Comparison of ENCODE assay signal across 8 mouse cellular contexts in genomic region chr7:35215225-35215624, GRCm38 (mm10). TPM values are rescaled to one million over a fixed set of nuclear protein-coding genes. Genes with fewer than 3 reads are reported as not detected.
DNase-seq lines count a peak whose midpoint lies in the region; ATAC-seq and TF ChIP-seq lines count a peak whose summit lies in the region.

TSS of gene Lrp3 (minus strand) at chr7:35215498.

- peak; percentile 93 for DNase-seq in kidney, postnatal 10 days
- DNase-seq in urinary bladder, postnatal 36 days (ENCODE audit: low spot score in 2 of 2): peak; percentile 44 to 76

- peak within 1 kb of the TSS; percentile 92 for H3K4me2 ChIP-seq in heart, embryonic 13.5 days
- peak within 1 kb of the TSS; percentile 58 for H3K4me2 ChIP-seq in liver, embryonic 12.5 days
- peak within 1 kb of the TSS; percentile 78 for H3K4me2 ChIP-seq in neural tube, embryonic 13.5 days

- H3K4me1 ChIP-seq in erythroblast, embryonic 14.5 days (ENCODE audit: control insufficient read depth): no peaks in the 10 kb centered on the region
- H3K4me1 ChIP-seq in embryonic fibroblast, embryonic 13.5 days (ENCODE audit: control insufficient read depth, insufficient read depth, low read length): no peaks in the 10 kb centered on the region
- peaks cover 15% of the 10 kb centered on the region for H3K4me1 ChIP-seq in heart, embryonic 13.5 days
- H3K4me1 ChIP-seq in liver, embryonic 12.5 days: 0 out of 2 replicates have a peak, but pooled peaks cover 4% of the 10 kb centered on the region
- H3K4me1 ChIP-seq in neural tube, embryonic 13.5 days (replicated peaks): peaks cover 30% of the 10 kb centered on the region

- H3K27me3 ChIP-seq in erythroblast, embryonic 14.5 days (ENCODE audit: control insufficient read depth): peaks cover 34% of the 10 kb centered on the region
- peaks cover 50% of the 10 kb centered on the region for H3K27me3 ChIP-seq in heart, embryonic 13.5 days (replicated peaks)
- peaks cover 75% of the 10 kb centered on the region for H3K27me3 ChIP-seq in liver, embryonic 12.5 days (replicated peaks)
- no peaks in the 10 kb centered on the region for H3K27me3 ChIP-seq in neural tube, embryonic 13.5 days

- H3K9ac ChIP-seq in heart, embryonic 13.5 days: peak within 1 kb of the TSS; percentile 84
- peak within 1 kb of the TSS; percentile 46; the same call in 1 of the 2 replicates for H3K9ac ChIP-seq in liver, embryonic 12.5 days
- peak within 1 kb of the TSS; percentile 98 for H3K9ac ChIP-seq in neural tube, embryonic 13.5 days

- peak within 1 kb of the TSS; percentile 31 for H3K4me3 ChIP-seq in erythroblast, embryonic 14.5 days (replicated peaks)
- H3K4me3 ChIP-seq in embryonic fibroblast, embryonic 13.5 days (ENCODE audit: insufficient read depth, low read length): peak within 1 kb of the TSS; percentile 27
- H3K4me3 ChIP-seq in heart, embryonic 13.5 days: peak within 1 kb of the TSS; percentile 68
- peak within 1 kb of the TSS; percentile 54 for H3K4me3 ChIP-seq in liver, embryonic 12.5 days
- H3K4me3 ChIP-seq in neural tube, embryonic 13.5 days: peak within 1 kb of the TSS; percentile 89

- no peaks in the 10 kb centered on the region for H3K9me3 ChIP-seq in erythroblast, embryonic 14.5 days (ENCODE audit: control insufficient read depth, low read length)
- no peaks in the 10 kb centered on the region for H3K9me3 ChIP-seq in heart, embryonic 13.5 days
- no peaks in the 10 kb centered on the region for H3K9me3 ChIP-seq in liver, embryonic 12.5 days (replicated peaks)
- no peaks in the 10 kb centered on the region for H3K9me3 ChIP-seq in neural tube, embryonic 13.5 days

- no peak; the same call in 1 of the 2 replicates for TF ChIP-seq POLR2A in embryonic fibroblast, embryonic 13.5 days (IDR thresholded peaks at IDR 0.05; ENCODE audit: low read depth, low read length)

- H3K36me3 ChIP-seq in erythroblast, embryonic 14.5 days (ENCODE audit: control insufficient read depth): no peaks in the 10 kb centered on the region
- H3K36me3 ChIP-seq in heart, embryonic 13.5 days: no peaks in the 10 kb centered on the region
- no peaks in the 10 kb centered on the region for H3K36me3 ChIP-seq in liver, embryonic 12.5 days
- H3K36me3 ChIP-seq in neural tube, embryonic 13.5 days: peaks cover 31% of the 10 kb centered on the region

- no peak for TF ChIP-seq CTCF in embryonic fibroblast, embryonic 13.5 days (IDR thresholded peaks at IDR 0.05; ENCODE audit: borderline replicate concordance, insufficient read depth, low read length)

- H3K27ac ChIP-seq in embryonic fibroblast, embryonic 13.5 days (ENCODE audit: insufficient read depth, low read length): no peak within 1 kb of the TSS
- no peak within 1 kb of the TSS for H3K27ac ChIP-seq in heart, embryonic 13.5 days (replicated peaks)
- H3K27ac ChIP-seq in liver, embryonic 12.5 days: no peak within 1 kb of the TSS
- H3K27ac ChIP-seq in neural tube, embryonic 13.5 days (replicated peaks): peak within 1 kb of the TSS; percentile 93

- WGBS in heart, embryonic 13.5 days: under 1% methylated on average over 53 of the region's 53 CpGs
- 3% methylated on average over 48 of the region's 53 CpGs for WGBS in liver, embryonic 12.5 days (ENCODE audit: insufficient replicate concordance)
- WGBS in neural tube, embryonic 13.5 days: under 1% methylated on average over 51 of the region's 53 CpGs

- ATAC-seq in erythroblast, adult 5-6 weeks (replicated peaks; ENCODE audit: low FRiP score, poor library complexity, severe bottlenecking): no peak
- peak; percentile 73 for ATAC-seq in heart, embryonic 13.5 days (ENCODE audit: extremely low read depth, insufficient number of reproducible peaks, low FRiP score, low TSS enrichment)
- ATAC-seq in liver, embryonic 12.5 days: peak; percentile 74
- peak; percentile 91 for ATAC-seq in neural tube, embryonic 13.5 days (ENCODE audit: low read depth)

RNA-seq across cellular contexts. Expression of gene Lrp3, which starts in this region (rescaled TPM):
- 0.04 TPM in 1 of 2 replicates, not detected in the other for polyA plus RNA-seq in erythroblast, embryonic 14.5 days (2012)
- not detected in 2 replicates for total RNA-seq in erythroblast, adult 5-6 weeks (2015; ENCODE audit: low replicate concordance)
- total RNA-seq in erythroblast, adult 5-6 weeks (2017; ENCODE audit: low replicate concordance): not detected in 2 replicates
- polyA plus RNA-seq in embryonic fibroblast, embryonic 13.5 days (2011; ENCODE audit: insufficient read length, low read depth, missing spikeins): 3.8 and 6.4 TPM in 2 replicates
- polyA plus RNA-seq in heart, embryonic 13.5 days (2015; fragmentation: Nextera tagmentation; extraction: Ambion mirVana): 1.6 and 1.7 TPM in 2 replicates
- 0.81 and 1.3 TPM in 2 replicates for polyA plus RNA-seq in liver, embryonic 12.5 days (2016; fragmentation: Nextera tagmentation; extraction: Ambion mirVana)
- polyA plus RNA-seq in neural tube, embryonic 13.5 days (2015; fragmentation: Nextera tagmentation; extraction: Ambion mirVana): 20.8 and 21.7 TPM in 2 replicates

Comparison
In these comparisons a context has a peak if more than half of its experiments do, and no peak if none do; other contexts are left out.
1. H3K4me3 ChIP-seq: peak in every context shown above with its lines; median percentile 89 in neural tube, embryonic 13.5 days; 68 in heart, embryonic 13.5 days; 54 in liver, embryonic 12.5 days; 31 in erythroblast, embryonic 14.5 days; 27 in embryonic fibroblast, embryonic 13.5 days.
2. H3K9ac ChIP-seq: peak in every context shown above with its lines; median percentile 98 in neural tube, embryonic 13.5 days; 84 in heart, embryonic 13.5 days; 46 in liver, embryonic 12.5 days.